10 mouse cellular contexts compared by ENCODE assay signal in genomic region chr1:87183998-87184750, GRCm38 (mm10). TPM values are rescaled to one million over a fixed set of nuclear protein-coding genes. Genes with fewer than 3 reads are reported as not detected.
DNase-seq lines count a peak whose midpoint lies in the region; ATAC-seq lines count a peak whose summit lies in the region.
"Had no signal": no experiment of that assay in that cellular context is flagged by ENCODE, and none has a peak within 500 bp of the region (broad histone marks: within the 10 kb centered on the region; RNA-seq: fewer than 3 reads in every experiment).

No protein-coding gene starts in this region.

- peaks cover 94% of the 10 kb centered on the region for H3K27me3 ChIP-seq in megakaryocyte, embryonic 14.5 days (replicated peaks)
- peaks cover 24% of the 10 kb centered on the region for H3K27me3 ChIP-seq in hindbrain, embryonic 16.5 days (replicated peaks; ENCODE audit: control insufficient read depth, insufficient read depth, low read length)
- no peaks in the 10 kb centered on the region; the same call in 1 of the 2 replicates for H3K27me3 ChIP-seq in splenic B cell, adult 2 months (ENCODE audit: control insufficient read depth, insufficient read depth, low read length, poor library complexity, severe bottlenecking)

- no peaks in the 10 kb centered on the region for H3K36me3 ChIP-seq in megakaryocyte, embryonic 14.5 days (replicated peaks; ENCODE audit: low read length)
- no peaks in the 10 kb centered on the region for H3K36me3 ChIP-seq in hindbrain, embryonic 16.5 days (ENCODE audit: control insufficient read depth, insufficient read depth, low read length)
- no peaks in the 10 kb centered on the region for H3K36me3 ChIP-seq in splenic B cell, adult 2 months (ENCODE audit: control insufficient read depth, insufficient read depth, low read length, poor library complexity, severe bottlenecking)

- peak overlapping the region; percentile 33 for H3K4me2 ChIP-seq in hindbrain, embryonic 16.5 days (ENCODE audit: low read length)

- ATAC-seq in megakaryocyte, adult 5-6 weeks (ENCODE audit: poor library complexity, severe bottlenecking): no peak
- no peak for ATAC-seq in hindbrain, embryonic 16.5 days
- no peak for ATAC-seq in frontal cortex, adult (ENCODE audit: low TSS enrichment)

- no peaks in the 10 kb centered on the region for H3K9me3 ChIP-seq in megakaryocyte, embryonic 14.5 days
- H3K9me3 ChIP-seq in hindbrain, embryonic 16.5 days (ENCODE audit: control insufficient read depth, low read length): no peaks in the 10 kb centered on the region

- H3K9ac ChIP-seq in hindbrain, embryonic 16.5 days (ENCODE audit: low read depth, low read length): no peak overlapping the region

- H3K4me1 ChIP-seq in megakaryocyte, embryonic 14.5 days: peaks cover 40% of the 10 kb centered on the region
- peaks cover 18% of the 10 kb centered on the region for H3K4me1 ChIP-seq in hindbrain, embryonic 16.5 days (ENCODE audit: control insufficient read depth, insufficient read depth, low read depth, low read length)

- peak; percentile 39 for DNase-seq in embryo, embryonic 10.5 days (ENCODE audit: low spot score)
- no peak for DNase-seq in embryo, embryonic 9.5 days (ENCODE audit: extremely low spot score)
- DNase-seq in splenic B cell, adult 2 months (ENCODE audit: low read depth, low spot score): peak; percentile 18
- no peak for DNase-seq in urinary bladder, adult 18-20 months (ENCODE audit: low spot score in 2 of 2)

- peak overlapping the region; percentile 56 for H3K4me3 ChIP-seq in megakaryocyte, embryonic 14.5 days (replicated peaks)
- H3K4me3 ChIP-seq in hindbrain, embryonic 16.5 days (ENCODE audit: low read length): peak overlapping the region; percentile 3; the same call in 1 of the 2 replicates

- no peak overlapping the region for H3K27ac ChIP-seq in hindbrain, embryonic 16.5 days (ENCODE audit: low read depth, low read length)

- 31% methylated on average over 15 of the region's 15 CpGs for WGBS in hindbrain, embryonic 16.5 days

RNA-seq across cellular contexts. Expression of gene Prss56, which starts 1.1 kb away (rescaled TPM):
- polyA plus RNA-seq in megakaryocyte, embryonic 14.5 days (2012; ENCODE audit: insufficient read depth, low replicate concordance): not detected in 2 replicates
- total RNA-seq in megakaryocyte, adult 5-6 weeks (2015): not detected in 2 replicates
- total RNA-seq in megakaryocyte, adult 5-6 weeks (2017): not detected in 2 replicates
- 2.1 and 2.6 TPM in 2 replicates for polyA plus RNA-seq in hindbrain, embryonic 16.5 days (2015; fragmentation: Nextera tagmentation; extraction: Ambion mirVana)
- total RNA-seq: neutrophil, adult 5-6 weeks had no signal

RNA-seq across cellular contexts. Expression of gene Chrnd, which starts 6.2 kb away (rescaled TPM):
- polyA plus RNA-seq in megakaryocyte, embryonic 14.5 days (2012; ENCODE audit: insufficient read depth, low replicate concordance): not detected in 2 replicates
- total RNA-seq in megakaryocyte, adult 5-6 weeks (2015): not detected in 2 replicates
- total RNA-seq in megakaryocyte, adult 5-6 weeks (2017): not detected in 2 replicates
- polyA plus RNA-seq in hindbrain, embryonic 16.5 days (2015; fragmentation: Nextera tagmentation; extraction: Ambion mirVana): 0.62 TPM in 1 of 2 replicates, not detected in the other
- total RNA-seq: left cerebral cortex, postnatal 10 days; neutrophil, adult 5-6 weeks had no signal

RNA-seq across cellular contexts. Expression of gene Chrng, which starts 20.3 kb away (rescaled TPM):
- polyA plus RNA-seq in megakaryocyte, embryonic 14.5 days (2012; ENCODE audit: insufficient read depth, low replicate concordance): not detected in 2 replicates
- not detected in 2 replicates for total RNA-seq in megakaryocyte, adult 5-6 weeks (2015)
- total RNA-seq in megakaryocyte, adult 5-6 weeks (2017): not detected in 2 replicates
- polyA plus RNA-seq in hindbrain, embryonic 16.5 days (2015; fragmentation: Nextera tagmentation; extraction: Ambion mirVana): 0.96 TPM in 1 of 2 replicates, not detected in the other
- total RNA-seq: left cerebral cortex, postnatal 10 days; neutrophil, adult 5-6 weeks had no signal

RNA-seq across cellular contexts. Expression of gene Ecel1, which starts 27.9 kb away (rescaled TPM):
- not detected in 2 replicates for polyA plus RNA-seq in megakaryocyte, embryonic 14.5 days (2012; ENCODE audit: insufficient read depth, low replicate concordance)
- not detected in 2 replicates for total RNA-seq in megakaryocyte, adult 5-6 weeks (2015)
- not detected in 2 replicates for total RNA-seq in megakaryocyte, adult 5-6 weeks (2017)
- 34.9 and 40.2 TPM in 2 replicates for polyA plus RNA-seq in hindbrain, embryonic 16.5 days (2015; fragmentation: Nextera tagmentation; extraction: Ambion mirVana)
- total RNA-seq: neutrophil, adult 5-6 weeks had no signal

RNA-seq across cellular contexts. Expression of gene Eif4e2, which starts 29.5 kb away (rescaled TPM):
- polyA plus RNA-seq in megakaryocyte, embryonic 14.5 days (2012; ENCODE audit: insufficient read depth, low replicate concordance): 21.2 and 24.1 TPM in 2 replicates
- total RNA-seq in megakaryocyte, adult 5-6 weeks (2015): 75.9 and 81.3 TPM in 2 replicates
- 118 and 156 TPM in 2 replicates for total RNA-seq in megakaryocyte, adult 5-6 weeks (2017)
- 79.3 and 88.1 TPM in 2 replicates for polyA plus RNA-seq in hindbrain, embryonic 16.5 days (2015; fragmentation: Nextera tagmentation; extraction: Ambion mirVana)

Comparison
In these comparisons a context has a peak if more than half of its experiments do, and no peak if none do; other contexts are left out.
1. DNase-seq: peak in embryo, embryonic 10.5 days (single experiment) and splenic B cell, adult 2 months (single experiment); none in embryo, embryonic 9.5 days (single experiment) and urinary bladder, adult 18-20 months (0 of 2).